Mouse (Mus musculus): Measurements from ENCODE around the gene G6pc. TPM values are rescaled to one million over a fixed set of nuclear protein-coding genes. Genes with fewer than 3 reads are reported as not detected.
"Not testable (repeated sequence)": the region's sequence is repeated elsewhere in the genome, so short reads cannot be mapped to it uniquely, and the experiment has no call there.

The G6pc gene
- polyA plus RNA-seq, 1 experiment from 2014 or later, result not detected

DNA sequence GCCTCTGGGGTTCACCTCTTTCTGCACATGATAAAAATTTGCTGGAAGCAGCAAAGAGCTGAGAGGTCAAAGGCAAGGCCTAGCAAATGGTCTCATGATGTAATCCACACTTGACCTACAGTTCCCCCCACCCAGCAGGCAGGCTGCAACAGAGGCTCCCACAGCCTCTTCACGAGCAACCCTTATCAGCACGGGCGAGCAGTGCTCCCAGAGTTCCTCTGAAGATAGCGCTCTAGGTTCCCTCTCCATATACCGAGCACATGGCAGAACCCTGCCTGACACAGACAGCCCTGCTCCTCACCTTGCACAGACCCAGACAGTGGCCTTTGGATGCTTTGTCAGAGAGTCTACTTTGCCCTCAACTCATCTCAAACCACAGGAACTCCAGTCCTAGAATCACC, 2.8 kb upstream of the G6pc start:
- ATAC-seq (replicated peaks; ENCODE audit: low FRiP score, low TSS enrichment, low read depth), result no peak
- H3K36me3 ChIP-seq (ENCODE audit: control insufficient read depth, insufficient read depth, low read length), result no peaks in the 10 kb centered on the region
- 56% methylated on average over 5 of the region's 5 CpGs for WGBS
- no peak overlapping the region for H3K9ac ChIP-seq (ENCODE audit: low read length)
- H3K4me1 ChIP-seq (replicated peaks; ENCODE audit: control insufficient read depth, insufficient read depth, low read length), result 0 out of 2 replicates have a peak, but pooled peaks cover 4% of the 10 kb centered on the region
- no peak overlapping the region for H3K4me2 ChIP-seq (ENCODE audit: low read length)
- H3K27ac ChIP-seq (ENCODE audit: low read depth), result no peak overlapping the region
- H3K9me3 ChIP-seq (ENCODE audit: control insufficient read depth, low read length), result no peaks in the 10 kb centered on the region
- no peak overlapping the region for H3K4me3 ChIP-seq (ENCODE audit: low read depth, low read length)
- no peaks in the 10 kb centered on the region for H3K27me3 ChIP-seq (replicated peaks; ENCODE audit: control insufficient read depth, insufficient read depth, low read length)
- no peak for DNase-seq (ENCODE audit: low spot score)

DNA sequence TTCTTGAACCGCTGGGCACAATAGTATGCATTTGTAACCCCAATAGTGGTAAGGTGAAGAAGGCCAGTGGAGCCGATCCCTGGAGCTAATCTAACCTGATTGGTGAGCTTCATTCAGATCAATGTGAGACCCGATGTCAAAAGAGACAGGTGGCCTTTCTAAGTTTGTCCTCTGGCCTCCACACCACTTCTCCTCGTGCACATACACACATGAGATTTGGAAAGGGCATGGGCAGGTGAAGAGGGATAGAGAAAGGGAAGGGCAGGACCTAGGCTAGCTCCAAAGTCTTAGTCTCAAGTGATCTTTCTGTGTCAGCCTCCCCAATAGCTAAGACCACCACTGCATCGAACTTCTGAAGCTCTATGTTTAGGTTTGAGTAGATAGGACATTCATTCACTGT, 2.8 kb downstream of the G6pc start:
- Histone ChIP-seq H3K27me3 (replicated peaks; ENCODE audit: control insufficient read depth, insufficient read depth, low read length) (no peaks in the 10 kb centered on the region), H3K4me3 (ENCODE audit: low read depth, low read length) (no peak overlapping the region), H3K9me3 (ENCODE audit: control insufficient read depth, low read length) (no peaks in the 10 kb centered on the region), H3K4me1 (replicated peaks; ENCODE audit: control insufficient read depth, insufficient read depth, low read length) (no peaks in the 10 kb centered on the region), H3K4me2 (ENCODE audit: low read length) (no peak overlapping the region), H3K9ac (ENCODE audit: low read length) (no peak overlapping the region), H3K27ac (ENCODE audit: low read depth) (no peak overlapping the region), H3K36me3 (ENCODE audit: control insufficient read depth, insufficient read depth, low read length) (no peaks in the 10 kb centered on the region)
- 66% methylated on average over 5 of the region's 5 CpGs for WGBS
- DNase-seq (ENCODE audit: low spot score) (no peak), ATAC-seq (replicated peaks; ENCODE audit: low FRiP score, low TSS enrichment, low read depth) (no peak)

DNA sequence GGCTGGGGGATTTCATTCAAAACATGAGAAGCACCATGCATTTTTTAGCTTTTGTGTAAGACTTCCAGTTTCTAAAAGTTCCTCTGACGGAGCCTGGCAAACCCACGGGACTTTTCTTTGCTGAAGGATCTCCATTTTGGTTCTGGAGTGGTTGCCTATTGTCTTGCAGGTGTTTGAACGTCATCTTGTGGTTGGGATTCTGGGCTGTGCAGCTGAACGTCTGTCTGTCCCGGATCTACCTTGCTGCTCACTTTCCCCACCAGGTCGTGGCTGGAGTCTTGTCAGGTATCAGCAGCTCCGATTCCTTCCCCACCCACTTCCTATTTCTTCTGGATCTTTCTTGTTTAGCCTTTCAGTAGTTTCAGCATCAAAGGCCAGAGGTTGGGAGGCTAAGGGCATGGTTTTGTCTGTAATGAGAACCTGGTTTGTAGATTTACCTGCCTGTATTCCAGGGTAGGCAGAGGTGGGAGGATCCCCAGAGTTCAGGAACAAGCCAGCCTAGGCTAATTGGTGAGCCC, 7.1 kb downstream of the G6pc start:
- no peak for DNase-seq (ENCODE audit: low spot score)
- no peak overlapping the region for H3K4me3 ChIP-seq (ENCODE audit: low read depth, low read length)
- H3K4me2 ChIP-seq (ENCODE audit: low read length), result no peak overlapping the region
- 69% methylated on average over 7 of the region's 7 CpGs for WGBS
- H3K27me3 ChIP-seq (replicated peaks; ENCODE audit: control insufficient read depth, insufficient read depth, low read length), result no peaks in the 10 kb centered on the region
- H3K27ac ChIP-seq (ENCODE audit: low read depth), result no peak overlapping the region
- no peaks in the 10 kb centered on the region for H3K9me3 ChIP-seq (ENCODE audit: control insufficient read depth, low read length)
- H3K9ac ChIP-seq (ENCODE audit: low read length), result no peak overlapping the region
- H3K4me1 ChIP-seq (replicated peaks; ENCODE audit: control insufficient read depth, insufficient read depth, low read length), result 0 out of 2 replicates have a peak, but pooled peaks cover under 1% of the 10 kb centered on the region
- ATAC-seq (replicated peaks; ENCODE audit: low FRiP score, low TSS enrichment, low read depth), result no peak
- no peaks in the 10 kb centered on the region for H3K36me3 ChIP-seq (ENCODE audit: control insufficient read depth, insufficient read depth, low read length)

DNA sequence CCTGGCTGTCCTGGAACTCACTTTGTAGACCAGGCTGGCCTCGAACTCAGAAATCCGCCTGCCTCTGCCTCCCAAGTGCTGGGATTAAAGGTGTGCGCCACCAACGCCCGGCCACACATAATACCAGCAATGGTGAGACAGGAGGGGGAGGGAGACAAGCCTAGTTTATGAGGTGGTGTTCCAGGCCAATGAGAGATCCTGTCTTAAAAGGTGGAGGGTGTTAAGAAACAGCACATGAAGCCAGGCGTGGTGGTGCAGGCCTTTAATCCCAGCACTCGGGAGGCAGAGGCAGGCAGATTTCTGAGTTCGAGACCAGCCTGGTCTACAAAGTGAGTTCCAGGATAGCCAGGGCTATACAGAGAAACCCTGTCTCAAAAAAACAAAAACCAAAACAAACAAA, 10.8 kb downstream of the G6pc start:
- H3K27me3 ChIP-seq (replicated peaks; ENCODE audit: control insufficient read depth, insufficient read depth, low read length), result not testable (repeated sequence)

DNA sequence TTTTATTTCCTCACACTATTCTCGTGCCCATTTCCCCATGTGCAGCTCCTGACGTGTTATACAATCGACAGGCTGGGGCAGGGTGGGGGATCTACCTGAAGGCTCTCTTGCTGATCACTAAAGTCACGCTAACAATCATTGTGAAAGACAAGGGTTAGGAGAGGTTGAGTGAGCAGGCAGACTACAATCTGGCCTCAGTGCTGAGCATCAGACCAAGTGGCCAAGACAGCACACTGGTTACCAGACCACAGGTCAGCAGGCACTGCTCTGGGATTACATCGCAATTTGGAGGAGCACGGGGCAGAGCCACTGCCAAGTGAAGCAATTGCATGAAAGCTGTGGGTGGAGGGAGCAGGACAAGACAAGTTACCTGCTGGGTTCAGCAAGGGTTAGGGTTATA, 11.6 kb downstream of the G6pc start:
- Histone ChIP-seq H3K9me3 (ENCODE audit: control insufficient read depth, low read length) (no peaks in the 10 kb centered on the region), H3K4me1 (replicated peaks; ENCODE audit: control insufficient read depth, insufficient read depth, low read length) (0 out of 2 replicates have a peak, but pooled peaks cover 2% of the 10 kb centered on the region), H3K27me3 (replicated peaks; ENCODE audit: control insufficient read depth, insufficient read depth, low read length) (no peaks in the 10 kb centered on the region), H3K36me3 (ENCODE audit: control insufficient read depth, insufficient read depth, low read length) (no peaks in the 10 kb centered on the region), H3K9ac (ENCODE audit: low read length) (no peak overlapping the region), H3K4me2 (ENCODE audit: low read length) (no peak overlapping the region), H3K27ac (ENCODE audit: low read depth) (no peak overlapping the region), H3K4me3 (ENCODE audit: low read depth, low read length) (no peak overlapping the region)
- ATAC-seq (replicated peaks; ENCODE audit: low FRiP score, low TSS enrichment, low read depth), result no peak
- no peak for DNase-seq (ENCODE audit: low spot score)
- 64% methylated on average over 6 of the region's 6 CpGs for WGBS

More for the DNA sequence above, 10.8 kb downstream of the G6pc start:
- not testable (repeated sequence) for H3K36me3 ChIP-seq (ENCODE audit: control insufficient read depth, insufficient read depth, low read length); H3K4me2 ChIP-seq (ENCODE audit: low read length); H3K4me1 ChIP-seq (replicated peaks; ENCODE audit: control insufficient read depth, insufficient read depth, low read length); H3K4me3 ChIP-seq (ENCODE audit: low read depth, low read length); H3K27ac ChIP-seq (ENCODE audit: low read depth); H3K9me3 ChIP-seq (ENCODE audit: control insufficient read depth, low read length); ATAC-seq (replicated peaks; ENCODE audit: low FRiP score, low TSS enrichment, low read depth); H3K9ac ChIP-seq (ENCODE audit: low read length); DNase-seq (ENCODE audit: low spot score)
- 93% methylated on average over 8 of the region's 8 CpGs for WGBS

DNA sequence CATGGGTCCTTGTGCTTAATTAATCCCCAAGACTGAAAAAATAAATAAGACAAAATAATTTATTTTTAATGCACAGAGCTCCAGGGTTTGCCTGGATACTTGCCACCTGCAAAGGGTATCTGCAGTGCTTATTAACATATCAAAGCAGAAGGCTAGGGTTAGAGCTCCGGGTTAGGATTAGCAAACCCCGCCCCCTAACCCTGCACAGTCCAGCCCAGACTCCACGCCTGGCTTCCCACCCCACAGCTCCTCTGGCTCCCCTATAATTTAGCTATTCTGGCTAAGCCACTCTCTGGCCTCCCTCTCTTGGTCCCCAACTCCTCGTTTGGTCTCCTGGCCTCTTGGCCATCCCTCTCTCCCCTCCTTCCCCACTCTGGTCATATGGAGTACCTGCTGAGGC, 14.5 kb downstream of the G6pc start:
- H3K4me1 ChIP-seq (replicated peaks; ENCODE audit: control insufficient read depth, insufficient read depth, low read length), result 0 out of 2 replicates have a peak, but pooled peaks cover 2% of the 10 kb centered on the region
- WGBS, result 24% methylated on average over 4 of the region's 4 CpGs
- H3K4me2 ChIP-seq (ENCODE audit: low read length), result no peak overlapping the region
- no peaks in the 10 kb centered on the region for H3K27me3 ChIP-seq (replicated peaks; ENCODE audit: control insufficient read depth, insufficient read depth, low read length)
- H3K36me3 ChIP-seq (ENCODE audit: control insufficient read depth, insufficient read depth, low read length), result no peaks in the 10 kb centered on the region
- no peaks in the 10 kb centered on the region for H3K9me3 ChIP-seq (ENCODE audit: control insufficient read depth, low read length)
- no peak overlapping the region for H3K4me3 ChIP-seq (ENCODE audit: low read depth, low read length)
- H3K27ac ChIP-seq (ENCODE audit: low read depth), result no peak overlapping the region
- no peak overlapping the region for H3K9ac ChIP-seq (ENCODE audit: low read length)
- ATAC-seq (replicated peaks; ENCODE audit: low FRiP score, low TSS enrichment, low read depth) (no peak), DNase-seq (ENCODE audit: low spot score) (no peak)

DNA sequence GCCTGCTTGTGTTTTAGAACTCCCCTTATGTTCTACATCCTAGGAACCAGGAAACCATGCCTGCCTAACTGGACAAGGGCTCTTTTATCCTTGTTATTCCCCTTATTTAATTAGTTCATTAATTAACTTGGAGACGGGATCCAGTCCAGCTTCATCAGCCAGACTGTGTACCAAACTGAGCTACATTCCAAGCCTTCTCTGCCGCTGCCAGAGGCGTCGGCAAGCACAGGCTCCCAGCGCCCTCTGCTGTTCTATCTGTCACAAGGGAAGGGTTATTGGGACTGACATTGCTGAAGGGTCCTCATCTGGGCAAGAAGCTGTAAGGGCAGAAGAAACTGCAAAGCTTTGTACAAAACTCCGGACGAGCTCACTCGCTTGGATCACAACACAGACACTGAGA, 27.7 kb downstream of the G6pc start:
- H3K27ac ChIP-seq (ENCODE audit: low read depth), result no peak overlapping the region
- no peak overlapping the region for H3K4me2 ChIP-seq (ENCODE audit: low read length)
- H3K9ac ChIP-seq (ENCODE audit: low read length), result no peak overlapping the region
- no peak overlapping the region for H3K4me3 ChIP-seq (ENCODE audit: low read depth, low read length)
- H3K9me3 ChIP-seq (ENCODE audit: control insufficient read depth, low read length), result no peaks in the 10 kb centered on the region
- no peaks in the 10 kb centered on the region for H3K36me3 ChIP-seq (ENCODE audit: control insufficient read depth, insufficient read depth, low read length)
- no peak; the same call in 1 of the 2 replicates for ATAC-seq (replicated peaks; ENCODE audit: low FRiP score, low TSS enrichment, low read depth)
- DNase-seq (ENCODE audit: low spot score), result peak; percentile 81
- H3K27me3 ChIP-seq (replicated peaks; ENCODE audit: control insufficient read depth, insufficient read depth, low read length), result no peaks in the 10 kb centered on the region
- WGBS, result 2% methylated on average over 8 of the region's 8 CpGs
- peaks cover 2% of the 10 kb centered on the region; the same call in 1 of the 2 replicates for H3K4me1 ChIP-seq (replicated peaks; ENCODE audit: control insufficient read depth, insufficient read depth, low read length)

DNA sequence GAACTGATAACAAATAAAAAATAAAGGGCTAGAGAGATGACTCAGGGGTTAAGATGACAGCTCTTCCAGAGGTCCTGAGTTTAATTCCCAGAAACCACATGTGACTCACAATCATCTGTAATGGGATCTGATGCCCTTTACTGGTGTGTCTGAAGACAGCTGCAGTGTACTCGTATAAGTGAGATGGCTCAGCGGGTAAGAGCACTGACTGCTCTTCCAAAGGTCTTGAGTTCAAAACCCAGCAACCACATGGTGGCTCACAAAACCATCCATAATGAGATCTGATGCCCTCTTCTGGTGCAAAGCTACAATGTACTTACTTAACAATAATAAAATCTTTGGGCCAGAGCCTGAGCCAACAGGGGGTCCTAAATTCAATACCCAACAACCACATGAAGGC, 47.9 kb downstream of the G6pc start:
- H3K27ac ChIP-seq (ENCODE audit: low read depth), result no peak overlapping the region
- peaks cover 4% of the 10 kb centered on the region; the same call in 1 of the 2 replicates for H3K4me1 ChIP-seq (replicated peaks; ENCODE audit: control insufficient read depth, insufficient read depth, low read length)
- DNase-seq (ENCODE audit: low spot score), result no peak
- 92% methylated on average over 2 of the region's 2 CpGs for WGBS
- no peak overlapping the region for H3K9ac ChIP-seq (ENCODE audit: low read length)
- no peaks in the 10 kb centered on the region for H3K27me3 ChIP-seq (replicated peaks; ENCODE audit: control insufficient read depth, insufficient read depth, low read length)
- H3K9me3 ChIP-seq (ENCODE audit: control insufficient read depth, low read length), result no peaks in the 10 kb centered on the region
- no peak for ATAC-seq (replicated peaks; ENCODE audit: low FRiP score, low TSS enrichment, low read depth)
- peaks cover 33% of the 10 kb centered on the region for H3K36me3 ChIP-seq (ENCODE audit: control insufficient read depth, insufficient read depth, low read length)
- H3K4me2 ChIP-seq (ENCODE audit: low read length), result no peak overlapping the region
- H3K4me3 ChIP-seq (ENCODE audit: low read depth, low read length), result no peak overlapping the region

DNA sequence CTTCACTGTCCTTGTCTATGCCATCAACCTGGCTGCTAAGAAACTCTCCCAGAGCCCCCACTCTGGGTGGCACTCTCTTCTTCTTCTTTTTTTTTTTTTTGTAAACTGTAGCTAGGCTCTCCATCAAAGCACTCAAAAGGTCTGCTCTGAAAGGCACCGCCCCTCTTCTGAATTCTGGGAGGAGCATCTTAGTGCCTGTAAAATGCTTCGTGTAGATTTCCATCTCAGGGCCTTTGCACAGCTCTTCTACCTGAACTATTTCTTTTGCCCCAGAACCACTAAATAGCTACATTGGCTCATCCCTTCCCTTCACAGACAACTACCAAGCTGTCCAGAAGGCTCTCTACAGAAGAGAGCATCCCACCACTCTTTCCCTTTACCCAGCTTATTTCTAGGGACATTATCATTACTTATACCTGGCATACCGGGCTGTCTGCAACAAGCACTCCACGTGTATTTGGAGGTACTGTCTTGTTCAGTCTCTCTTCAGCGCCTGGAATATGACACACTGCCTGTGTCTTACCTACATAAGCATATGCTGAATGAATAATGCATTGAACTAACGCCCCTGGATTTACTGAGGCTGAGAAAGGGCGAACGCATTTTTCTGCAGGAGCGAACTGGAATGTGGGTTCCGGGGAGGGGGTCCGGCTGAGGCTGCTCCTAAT, 49.2 kb downstream of the G6pc start:
- Histone ChIP-seq H3K9me3 (ENCODE audit: control insufficient read depth, low read length) (no peaks in the 10 kb centered on the region), H3K4me2 (ENCODE audit: low read length) (peak overlapping the region; percentile 73), H3K4me1 (replicated peaks; ENCODE audit: control insufficient read depth, insufficient read depth, low read length) (peaks cover 4% of the 10 kb centered on the region; the same call in 1 of the 2 replicates), H3K27ac (ENCODE audit: low read depth) (peak overlapping the region; percentile 76), H3K9ac (ENCODE audit: low read length) (peak overlapping the region; percentile 87), H3K27me3 (replicated peaks; ENCODE audit: control insufficient read depth, insufficient read depth, low read length) (no peaks in the 10 kb centered on the region), H3K4me3 (ENCODE audit: low read depth, low read length) (peak overlapping the region; percentile 92), H3K36me3 (ENCODE audit: control insufficient read depth, insufficient read depth, low read length) (peaks cover 21% of the 10 kb centered on the region)
- ATAC-seq (replicated peaks; ENCODE audit: low FRiP score, low TSS enrichment, low read depth), result peak; percentile 40
- DNase-seq (ENCODE audit: low spot score), result no peak
- under 1% methylated on average over 11 of the region's 11 CpGs for WGBS
